Mouse (Mus musculus) lung, embryonic 14.5 days (tissue): ENCODE measurements around the gene Ank3. TPM values are rescaled to one million over a fixed set of nuclear protein-coding genes. Genes with fewer than 3 reads are reported as not detected.

Source experiments
- ATAC-seq: fragments of 200-750 bp; cut with Nextera tagmentation; 2 replicates; pipeline ENCODE4 v1.8.0; 2017; ENCODE audit warnings: mild to moderate bottlenecking, moderate TSS enrichment, moderate library complexity; ENCODE audit not compliant: insufficient read depth
- DNase-seq: peaks from one replicate; pipeline ENCODE4 v3.0.0-alpha.2; 2015
- H3K27ac ChIP-seq: fragments of 300-500 bp; sonication (generic); 2 replicates; pipeline ENCODE4 v1.5.1; 2014; ENCODE audit warnings: low read depth, mild to moderate bottlenecking, moderate library complexity
- H3K27me3 ChIP-seq: fragments of 300-500 bp; sonication (generic); 2 replicates; pipeline ENCODE4 v1.6.1; 2014; ENCODE audit warnings: low read length, control low read depth; ENCODE audit not compliant: insufficient read depth
- H3K36me3 ChIP-seq: fragments of 300-500 bp; sonication (generic); 2 replicates; pipeline ENCODE4 v1.6.1; 2014; ENCODE audit warnings: control low read depth; ENCODE audit not compliant: insufficient read depth
- H3K4me1 ChIP-seq: fragments of 300-500 bp; sonication (generic); 2 replicates; pipeline ENCODE4 v1.6.1; 2014; ENCODE audit warnings: antibody characterized with exemption, control low read depth; ENCODE audit not compliant: insufficient read depth
- H3K4me2 ChIP-seq: fragments of 300-500 bp; sonication (generic); 2 replicates; pipeline ENCODE4 v1.6.1; 2014; ENCODE audit warnings: mild to moderate bottlenecking
- H3K4me3 ChIP-seq: fragments of 300-500 bp; sonication (generic); 2 replicates; pipeline ENCODE4 v1.5.1; 2014; ENCODE audit warnings: low read depth, low read length
- H3K9ac ChIP-seq: fragments of 300-500 bp; sonication (generic); 2 replicates; pipeline ENCODE4 v1.6.1; 2014
- H3K9me3 ChIP-seq: fragments of 300-500 bp; sonication (generic); 2 replicates; pipeline ENCODE4 v1.6.1; 2016; ENCODE audit warnings: low read depth, low read length, control low read depth
- CTCF ChIP-seq: IDR thresholded peaks from 2 replicates; pipeline ENCODE4 v1.5.1; 2016; ENCODE audit warnings: antibody characterized with exemption, low read depth
- WGBS: fragments of 180-500 bp; shearing (Covaris S2); extraction: QIAGEN DNeasy Blood & Tissue Kit; methylation state at CpG from one replicate; pipeline ENCODE4 v1.1.7; 2014; 5-methylcytosine and 5-hydroxymethylcytosine counted together
- polyA plus RNA-seq: library from polyadenylated mRNA; unstranded; fragments of >200 nt; fragmentation: Nextera tagmentation; extraction: Ambion mirVana; gene quantifications from 2 replicates; pipeline ENCODE4 v1.2.1, GENCODE M21; 2014

The Ank3 gene
- polyA plus RNA-seq, 1 experiment from 2014 or later = 16.2 TPM

DNA sequence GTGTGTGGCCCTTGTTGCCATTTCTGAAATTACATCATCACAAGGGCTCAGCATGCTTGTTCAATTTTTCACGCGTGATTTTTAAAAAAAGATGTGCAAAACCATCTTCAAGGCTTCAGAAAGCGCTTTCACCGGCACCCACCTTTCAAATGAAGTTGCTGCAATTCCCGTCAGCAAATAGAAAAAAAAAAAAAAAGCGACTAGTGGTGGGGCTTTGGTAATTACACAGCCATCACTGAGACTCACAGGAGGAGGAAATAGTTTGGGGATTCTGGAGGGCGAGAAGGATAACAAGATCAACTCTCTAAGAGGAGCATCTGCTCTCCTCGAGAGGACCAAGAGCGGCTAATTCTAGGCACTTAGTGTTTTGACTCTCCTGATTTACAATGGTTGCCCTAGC, 173.4 kb downstream of the Ank3 start:
- H3K4me1 ChIP-seq = peaks cover 4% of the 10 kb centered on the region; the same call in 1 of the 2 replicates
- H3K9ac ChIP-seq = 0 out of 2 replicates have a peak overlapping the region, but pooled peaks have one; percentile 38
- peak; percentile 26; the same call in 1 of the 2 replicates for TF ChIP-seq CTCF

DNA sequence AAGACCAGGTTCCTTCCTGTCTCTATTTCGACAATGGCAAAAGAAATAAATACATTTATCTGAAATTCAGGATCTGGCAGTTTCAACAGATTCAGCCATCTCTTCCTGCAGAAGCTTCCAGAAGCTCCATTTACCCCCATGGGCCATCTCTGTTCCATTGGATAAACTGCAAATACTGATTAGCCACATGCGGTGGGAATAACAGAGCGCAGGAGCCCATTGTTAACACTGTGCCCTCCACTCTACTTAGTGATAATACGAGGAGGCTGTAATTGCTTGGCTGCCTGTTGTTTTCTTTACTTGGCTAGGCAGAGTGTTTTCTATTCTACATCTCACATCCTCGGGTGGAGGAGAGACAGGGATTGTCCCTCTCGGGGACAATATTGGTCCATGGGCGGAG, 174.5 kb downstream of the Ank3 start:
- TF ChIP-seq CTCF = no peak
- 59% methylated on average over 7 of the region's 7 CpGs for WGBS
- Histone ChIP-seq H3K4me1 (peaks cover 6% of the 10 kb centered on the region; the same call in 1 of the 2 replicates), H3K27me3 (no peaks in the 10 kb centered on the region; the same call in 1 of the 2 replicates), H3K27ac (no peak overlapping the region), H3K4me2 (no peak overlapping the region), H3K9ac (no peak overlapping the region), H3K9me3 (no peaks in the 10 kb centered on the region), H3K4me3 (no peak overlapping the region), H3K36me3 (no peaks in the 10 kb centered on the region)
- ATAC-seq = no peak
- no peak for DNase-seq

More for the DNA sequence above, 173.4 kb downstream of the Ank3 start:
- Histone ChIP-seq H3K4me3 (peak overlapping the region; percentile 37), H3K27ac (no peak overlapping the region), H3K27me3 (no peaks in the 10 kb centered on the region), H3K9me3 (no peaks in the 10 kb centered on the region), H3K4me2 (peak overlapping the region; percentile 69), H3K36me3 (no peaks in the 10 kb centered on the region)
- DNase-seq (peak; percentile 38), ATAC-seq (no peak)
- WGBS = 3% methylated on average over 9 of the region's 9 CpGs

DNA sequence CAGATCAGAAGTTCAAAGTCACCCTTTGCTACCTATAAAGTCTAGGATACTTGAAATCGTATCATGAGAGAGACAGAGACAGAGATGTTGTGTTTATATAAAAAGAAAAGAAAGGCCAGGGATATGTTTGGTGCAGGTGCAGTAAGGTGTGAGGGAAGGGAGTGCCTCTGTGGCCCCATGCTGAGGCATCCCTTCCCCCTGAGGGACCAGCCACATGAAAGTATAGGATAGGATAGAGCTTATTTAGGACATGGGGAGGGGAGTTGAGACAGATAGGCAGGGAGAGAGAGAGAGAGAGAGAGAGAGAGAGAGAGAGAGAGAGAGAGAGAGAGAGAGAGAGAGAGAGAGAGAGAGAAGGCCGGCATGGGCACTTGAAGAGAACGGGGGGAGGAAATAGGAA, 175.2 kb downstream of the Ank3 start:
- Histone ChIP-seq H3K9ac (no peak overlapping the region), H3K27me3 (no peaks in the 10 kb centered on the region; the same call in 1 of the 2 replicates), H3K4me1 (peaks cover 6% of the 10 kb centered on the region; the same call in 1 of the 2 replicates), H3K9me3 (no peaks in the 10 kb centered on the region), H3K4me2 (peak overlapping the region; percentile 41), H3K27ac (no peak overlapping the region), H3K4me3 (no peak overlapping the region), H3K36me3 (no peaks in the 10 kb centered on the region)
- 9% methylated on average over 3 of the region's 3 CpGs for WGBS
- ATAC-seq (no peak), DNase-seq (no peak)
- no peak for TF ChIP-seq CTCF

DNA sequence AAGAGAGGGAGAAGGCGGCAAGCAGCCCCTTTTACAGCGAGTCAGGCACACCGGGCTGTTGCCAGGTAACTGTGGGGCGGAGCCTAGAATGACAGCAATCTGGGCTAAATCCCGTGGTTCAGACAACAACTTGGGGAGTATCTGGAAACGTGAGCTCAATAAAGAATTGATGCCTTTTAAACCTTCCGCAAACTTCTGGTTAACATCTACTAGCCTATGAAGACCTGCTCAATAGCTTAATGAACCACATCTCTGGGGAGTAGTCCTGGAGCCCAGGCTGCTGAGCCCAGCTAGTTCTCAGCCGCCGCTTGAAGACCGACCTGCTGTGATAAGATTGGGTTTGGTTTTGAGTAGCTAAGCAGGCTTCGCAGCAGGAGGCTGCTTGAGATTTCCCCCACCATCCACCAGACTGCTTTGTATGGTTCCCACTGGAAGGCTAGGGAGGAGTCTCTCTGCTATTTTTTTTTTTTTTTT, 175.7 kb downstream of the Ank3 start:
- Histone ChIP-seq H3K9ac (no peak overlapping the region), H3K27ac (no peak overlapping the region), H3K4me3 (no peak overlapping the region), H3K27me3 (no peaks in the 10 kb centered on the region; the same call in 1 of the 2 replicates), H3K9me3 (no peaks in the 10 kb centered on the region), H3K4me1 (peaks cover 6% of the 10 kb centered on the region; the same call in 1 of the 2 replicates), H3K4me2 (peak overlapping the region; percentile 41), H3K36me3 (no peaks in the 10 kb centered on the region)
- DNase-seq (no peak), ATAC-seq (no peak)
- no peak for TF ChIP-seq CTCF
- WGBS = 10% methylated on average over 11 of the region's 11 CpGs

DNA sequence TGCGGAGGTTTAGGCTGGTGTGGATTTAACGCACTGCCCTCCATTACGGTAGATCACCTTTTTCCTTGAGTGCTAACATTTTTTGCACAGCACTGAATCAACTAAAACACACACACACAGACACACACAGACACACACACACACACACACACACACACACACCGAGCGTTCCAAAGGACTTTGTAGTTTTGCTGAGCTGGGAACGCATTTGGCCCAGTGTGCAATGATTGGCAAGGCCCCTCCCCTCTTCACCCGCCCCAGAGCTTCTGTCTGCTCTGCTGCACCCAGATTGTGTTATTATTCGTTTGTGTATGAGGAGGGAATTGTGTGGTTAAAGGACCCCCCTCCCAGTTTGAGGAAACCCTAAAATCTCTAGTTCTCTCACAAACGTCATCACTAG, 176.3 kb downstream of the Ank3 start:
- ATAC-seq (no peak), DNase-seq (no peak)
- Histone ChIP-seq H3K27ac (no peak overlapping the region), H3K9ac (no peak overlapping the region), H3K36me3 (no peaks in the 10 kb centered on the region), H3K4me3 (no peak overlapping the region), H3K27me3 (no peaks in the 10 kb centered on the region; the same call in 1 of the 2 replicates), H3K4me2 (no peak overlapping the region), H3K4me1 (peaks cover 6% of the 10 kb centered on the region; the same call in 1 of the 2 replicates), H3K9me3 (no peaks in the 10 kb centered on the region)
- no peak for TF ChIP-seq CTCF
- whole genome bisulfite sequencing = 45% methylated on average over 9 of the region's 9 CpGs

DNA sequence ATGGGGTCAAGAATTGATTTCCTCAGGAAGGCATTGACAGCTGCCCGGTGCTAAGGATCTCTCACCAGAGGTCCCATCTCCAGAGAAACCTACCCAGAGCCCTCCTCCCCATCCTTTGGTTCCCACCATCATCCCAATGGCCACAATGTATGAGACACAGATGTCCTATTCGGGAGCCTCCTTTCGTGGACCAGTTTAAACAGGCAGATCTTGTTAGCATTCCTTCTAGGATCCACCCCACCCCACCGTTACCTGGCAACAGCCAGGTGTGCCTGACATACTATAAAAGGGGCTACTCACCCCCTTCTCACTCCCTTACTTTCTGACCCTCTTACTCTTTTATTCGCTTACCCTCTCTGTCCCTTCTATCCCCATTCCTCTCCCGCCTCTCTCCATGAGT, 176.9 kb downstream of the Ank3 start:
- Histone ChIP-seq H3K9ac (no peak overlapping the region), H3K27me3 (no peaks in the 10 kb centered on the region; the same call in 1 of the 2 replicates), H3K27ac (no peak overlapping the region), H3K9me3 (no peaks in the 10 kb centered on the region), H3K36me3 (no peaks in the 10 kb centered on the region), H3K4me3 (no peak overlapping the region), H3K4me1 (peaks cover 6% of the 10 kb centered on the region; the same call in 1 of the 2 replicates), H3K4me2 (no peak overlapping the region)
- 69% methylated on average over 6 of the region's 6 CpGs for WGBS
- ATAC-seq = no peak
- DNase-seq = no peak
- no peak for TF ChIP-seq CTCF

DNA sequence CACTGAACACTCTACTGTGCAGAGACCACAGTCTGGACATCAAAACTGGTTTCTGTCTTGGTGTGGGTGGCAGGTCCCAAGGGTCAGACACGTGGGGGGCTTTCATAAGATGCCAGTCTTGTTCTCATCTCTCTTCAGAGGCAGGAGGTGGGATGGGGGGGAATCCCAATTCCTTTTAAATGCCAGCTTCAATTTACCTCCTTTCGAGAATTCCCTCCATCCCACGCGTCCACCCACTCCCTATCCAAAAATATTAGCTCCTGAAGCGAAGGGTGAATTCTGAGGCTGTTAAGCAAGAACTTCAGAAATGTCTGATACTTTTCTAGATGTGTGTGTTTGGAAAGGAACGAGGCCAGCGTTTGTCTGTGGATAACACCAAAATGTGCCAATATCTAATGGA, 177.7 kb downstream of the Ank3 start:
- Histone ChIP-seq H3K4me3 (no peak overlapping the region), H3K9ac (no peak overlapping the region), H3K36me3 (no peaks in the 10 kb centered on the region), H3K27ac (no peak overlapping the region), H3K4me2 (no peak overlapping the region), H3K4me1 (peaks cover 6% of the 10 kb centered on the region; the same call in 1 of the 2 replicates), H3K27me3 (no peaks in the 10 kb centered on the region; the same call in 1 of the 2 replicates), H3K9me3 (no peaks in the 10 kb centered on the region)
- TF ChIP-seq CTCF = no peak
- DNase-seq (no peak), ATAC-seq (no peak)
- WGBS = 74% methylated on average over 7 of the region's 7 CpGs
